Mouse (Mus musculus) hindbrain, embryonic 15.5 days (tissue): ENCODE results near the gene Cln3. TPM values are rescaled to one million over a fixed set of nuclear protein-coding genes. Genes with fewer than 3 reads are reported as not detected.

Experiments used
- ATAC-seq: fragments of 200-750 bp; cut with Nextera tagmentation; 2 replicates; pipeline ENCODE4 v1.8.0; 2017; ENCODE audit warnings: low read depth, moderate number of reproducible peaks, moderate TSS enrichment; ENCODE audit not compliant: low FRiP score
- H3K27ac ChIP-seq: fragments of 300-500 bp; sonication (generic); replicated peaks from 2 replicates; pipeline ENCODE4 v1.5.1; 2015; ENCODE audit warnings: mild to moderate bottlenecking, inconsistent platforms
- H3K27me3 ChIP-seq: fragments of 300-500 bp; sonication (generic); 2 replicates; pipeline ENCODE4 v1.6.1; 2015; ENCODE audit warnings: control low read depth, inconsistent platforms
- H3K36me3 ChIP-seq: fragments of 300-500 bp; sonication (generic); 2 replicates; pipeline ENCODE4 v1.6.1; 2015; ENCODE audit warnings: control low read depth, inconsistent platforms
- H3K4me1 ChIP-seq: fragments of 300-500 bp; sonication (generic); replicated peaks from 2 replicates; pipeline ENCODE4 v1.6.1; 2015; ENCODE audit warnings: control low read depth, inconsistent platforms
- H3K4me2 ChIP-seq: fragments of 300-500 bp; sonication (generic); 2 replicates; pipeline ENCODE4 v1.6.1; 2015; ENCODE audit warnings: moderate library complexity, mild to moderate bottlenecking, inconsistent platforms
- H3K4me3 ChIP-seq: fragments of 300-500 bp; sonication (generic); 2 replicates; pipeline ENCODE4 v1.5.1; 2015; ENCODE audit warnings: mild to moderate bottlenecking, inconsistent platforms
- H3K9ac ChIP-seq: fragments of 300-500 bp; sonication (generic); 2 replicates; pipeline ENCODE4 v1.6.1; 2015; ENCODE audit warnings: inconsistent platforms
- H3K9me3 ChIP-seq: fragments of 300-500 bp; sonication (generic); 2 replicates; pipeline ENCODE4 v1.6.1; 2016; ENCODE audit warnings: control low read depth, inconsistent platforms
- WGBS: fragments of 180-500 bp; shearing (Covaris S2); methylation state at CpG from one replicate; pipeline ENCODE4 v1.1.7; 2015; 5-methylcytosine and 5-hydroxymethylcytosine counted together
- microRNA-seq: library from miRNA; unstranded; fragments of <30 nt; microRNA quantifications from one replicate; pipeline ENCODE4, GENCODE M21; 2016
- polyA plus RNA-seq: library from polyadenylated mRNA; unstranded; fragments of >200 nt; fragmentation: Nextera tagmentation; extraction: Ambion mirVana; gene quantifications from 2 replicates; pipeline ENCODE4 v1.2.1, GENCODE M21; 2015

The Cln3 gene
- polyA plus RNA-seq, 1 experiment from 2014 or later: 37.2 TPM

- no peaks in the 10 kb centered on the region for H3K9me3 ChIP-seq
- H3K27me3 ChIP-seq: no peaks in the 10 kb centered on the region
- ATAC-seq: no peak
- H3K36me3 ChIP-seq: peaks cover 96% of the 10 kb centered on the region
- 95% methylated on average over 1 of the region's 1 CpGs for WGBS
- no peak overlapping the region for H3K27ac ChIP-seq
- no peak overlapping the region for H3K4me2 ChIP-seq
- no peak overlapping the region for H3K4me3 ChIP-seq
- H3K9ac ChIP-seq: no peak overlapping the region
- H3K4me1 ChIP-seq: no peaks in the 10 kb centered on the region
Measured at GRCm38 (mm10) chr7:126554796-126555195, 30.8 kb downstream of the Cln3 start.

- Histone ChIP-seq H3K9ac (no peak overlapping the region), H3K9me3 (no peaks in the 10 kb centered on the region), H3K4me2 (no peak overlapping the region), H3K4me3 (no peak overlapping the region), H3K27me3 (no peaks in the 10 kb centered on the region), H3K27ac (no peak overlapping the region), H3K36me3 (peaks cover 63% of the 10 kb centered on the region), H3K4me1 (no peaks in the 10 kb centered on the region)
- WGBS: 87% methylated on average over 2 of the region's 2 CpGs
- no peak for ATAC-seq
Measured at GRCm38 (mm10) chr7:126545631-126546030, 40.0 kb downstream of the Cln3 start.

GRCm38 (mm10) chr7:126541661-126542060, 44.0 kb downstream of the Cln3 start:
- H3K36me3 ChIP-seq: peaks cover 24% of the 10 kb centered on the region
- H3K27me3 ChIP-seq: peaks cover 6% of the 10 kb centered on the region
- H3K9ac ChIP-seq: no peak overlapping the region
- no peaks in the 10 kb centered on the region for H3K4me1 ChIP-seq
- WGBS: 71% methylated on average over 1 of the region's 1 CpGs
- H3K27ac ChIP-seq: no peak overlapping the region
- H3K4me3 ChIP-seq: no peak overlapping the region
- no peaks in the 10 kb centered on the region for H3K9me3 ChIP-seq
- H3K4me2 ChIP-seq: no peak overlapping the region
- no peak for ATAC-seq

- H3K27ac ChIP-seq: no peak overlapping the region
- H3K9me3 ChIP-seq: no peaks in the 10 kb centered on the region
- WGBS: 84% methylated on average over 5 of the region's 5 CpGs
- no peak overlapping the region for H3K4me2 ChIP-seq
- H3K9ac ChIP-seq: no peak overlapping the region
- H3K27me3 ChIP-seq: peaks cover 13% of the 10 kb centered on the region
- H3K4me1 ChIP-seq: peaks cover 10% of the 10 kb centered on the region
- H3K4me3 ChIP-seq: no peak overlapping the region
- ATAC-seq: no peak
- no peaks in the 10 kb centered on the region for H3K36me3 ChIP-seq
Measured at GRCm38 (mm10) chr7:126537820-126538585, 47.6 kb downstream of the Cln3 start.

- no peak for ATAC-seq
- Histone ChIP-seq H3K9me3 (no peaks in the 10 kb centered on the region), H3K36me3 (no peaks in the 10 kb centered on the region), H3K27ac (no peak overlapping the region), H3K27me3 (peaks cover 13% of the 10 kb centered on the region), H3K4me1 (peaks cover 10% of the 10 kb centered on the region), H3K4me3 (peak overlapping the region; percentile 48), H3K9ac (peak overlapping the region; percentile 45; the same call in 1 of the 2 replicates), H3K4me2 (peak overlapping the region; percentile 92)
- 56% methylated on average over 9 of the region's 9 CpGs for WGBS
Measured at GRCm38 (mm10) chr7:126536466-126536865, 49.2 kb downstream of the Cln3 start.

GRCm38 (mm10) chr7:126535766-126536165, 49.9 kb downstream of the Cln3 start:
- Histone ChIP-seq H3K9ac (peak overlapping the region; percentile 45), H3K27ac (no peak overlapping the region), H3K36me3 (no peaks in the 10 kb centered on the region), H3K4me3 (peak overlapping the region; percentile 48), H3K4me2 (peak overlapping the region; percentile 92), H3K27me3 (peaks cover 13% of the 10 kb centered on the region), H3K4me1 (peaks cover 10% of the 10 kb centered on the region), H3K9me3 (no peaks in the 10 kb centered on the region)
- ATAC-seq: no peak
- WGBS: 1% methylated on average over 28 of the region's 28 CpGs

- ATAC-seq: no peak
- WGBS: 77% methylated on average over 1 of the region's 1 CpGs
- H3K36me3 ChIP-seq: no peaks in the 10 kb centered on the region
- H3K9ac ChIP-seq: no peak overlapping the region
- no peak overlapping the region for H3K27ac ChIP-seq
- no peak overlapping the region for H3K4me2 ChIP-seq
- no peak overlapping the region for H3K4me3 ChIP-seq
- H3K27me3 ChIP-seq: peaks cover 13% of the 10 kb centered on the region
- H3K4me1 ChIP-seq: peaks cover 10% of the 10 kb centered on the region
- no peaks in the 10 kb centered on the region for H3K9me3 ChIP-seq
Measured at GRCm38 (mm10) chr7:126533434-126533833, 52.2 kb downstream of the Cln3 start.

- Histone ChIP-seq H3K36me3 (no peaks in the 10 kb centered on the region), H3K4me1 (peaks cover 5% of the 10 kb centered on the region), H3K9me3 (no peaks in the 10 kb centered on the region), H3K4me2 (peak overlapping the region; percentile 25), H3K9ac (peak overlapping the region; percentile 44; the same call in 1 of the 2 replicates), H3K4me3 (no peak overlapping the region), H3K27me3 (no peaks in the 10 kb centered on the region), H3K27ac (peak overlapping the region; percentile 78)
- ATAC-seq: no peak; the same call in 1 of the 2 replicates
- WGBS: 0% methylated on average over 1 of the region's 1 CpGs
Measured at GRCm38 (mm10) chr7:126528166-126528577, 57.4 kb downstream of the Cln3 start.

- Histone ChIP-seq H3K27ac (no peak overlapping the region), H3K4me1 (peaks cover 5% of the 10 kb centered on the region), H3K27me3 (no peaks in the 10 kb centered on the region), H3K9ac (no peak overlapping the region), H3K4me3 (no peak overlapping the region), H3K4me2 (no peak overlapping the region), H3K9me3 (no peaks in the 10 kb centered on the region), H3K36me3 (no peaks in the 10 kb centered on the region)
- WGBS: 83% methylated on average over 3 of the region's 3 CpGs
- no peak for ATAC-seq
Measured at GRCm38 (mm10) chr7:126523316-126523715, 62.3 kb downstream of the Cln3 start.

Small RNA genes lying within 50 kb of the gene (microRNA-seq; reads per million reads assigned to microRNA genes)
- 1.1 reads per million for gene Mir7059

Other genes starting within 250 kb of the Cln3 start
- gene Lat, start 216.2 kb downstream of the Cln3 start, polyA plus RNA-seq: 1.2 and 1.3 TPM in 2 replicates
- gene Spns1, start 208.4 kb downstream of the Cln3 start, polyA plus RNA-seq: 82.7 and 90.9 TPM in 2 replicates
- 2.7 and 3.5 TPM in 2 replicates for gene Nfatc2ip, start 189.1 kb downstream of the Cln3 start, polyA plus RNA-seq
- gene Cd19, start 170.9 kb downstream of the Cln3 start, polyA plus RNA-seq: 0.06 and 0.08 TPM in 2 replicates
- gene Rabep2, start 157.1 kb downstream of the Cln3 start, polyA plus RNA-seq: 22.8 and 24.2 TPM in 2 replicates
- gene Atp2a1, start 122.7 kb downstream of the Cln3 start, polyA plus RNA-seq: 0.55 and 0.71 TPM in 2 replicates
- 70.9 and 77.1 TPM in 2 replicates for gene Sh2b1, start 110.4 kb downstream of the Cln3 start, polyA plus RNA-seq
- gene Tufm, start 98.5 kb downstream of the Cln3 start, polyA plus RNA-seq: 126 and 130 TPM in 2 replicates
- gene Atxn2l, start 82.4 kb downstream of the Cln3 start, polyA plus RNA-seq: 68.6 and 75.7 TPM in 2 replicates
- 176 and 179 TPM in 2 replicates for gene Eif3c, start 19.4 kb downstream of the Cln3 start, polyA plus RNA-seq
- 0.46 and 0.52 TPM in 2 replicates for gene Apobr, start 875 bp downstream of the Cln3 start, polyA plus RNA-seq
- gene Il27, start 9.1 kb upstream of the Cln3 start, polyA plus RNA-seq: not detected in 2 replicates
- gene Nupr1, start 45.0 kb upstream of the Cln3 start, polyA plus RNA-seq: 11.7 and 14.9 TPM in 2 replicates
- 58.7 and 61.0 TPM in 2 replicates for gene Sgf29, start 63.5 kb upstream of the Cln3 start, polyA plus RNA-seq
- 7.3 and 10.5 TPM in 2 replicates for gene Sult1a1, start 90.6 kb upstream of the Cln3 start, polyA plus RNA-seq
- gene Bola2, start 109.6 kb upstream of the Cln3 start, polyA plus RNA-seq: 139 and 143 TPM in 2 replicates
- 16.2 and 16.7 TPM in 2 replicates for gene Slx1b, start 110.0 kb upstream of the Cln3 start, polyA plus RNA-seq
- 104 and 108 TPM in 2 replicates for gene Coro1a, start 122.0 kb upstream of the Cln3 start, polyA plus RNA-seq
- 107 and 115 TPM in 2 replicates for gene Mapk3, start 173.8 kb upstream of the Cln3 start, polyA plus RNA-seq
- 1.5 TPM in 2 replicates for gene Gdpd3, start 180.5 kb upstream of the Cln3 start, polyA plus RNA-seq
- 191 and 203 TPM in 2 replicates for gene Ypel3, start 191.1 kb upstream of the Cln3 start, polyA plus RNA-seq
- gene Tbx6, start 195.7 kb upstream of the Cln3 start, polyA plus RNA-seq: 0.62 and 0.75 TPM in 2 replicates
- gene Ppp4c, start 206.7 kb upstream of the Cln3 start, polyA plus RNA-seq: 174 and 176 TPM in 2 replicates
- gene Fam57b, start 211.9 kb upstream of the Cln3 start, polyA plus RNA-seq: 49.9 and 60.8 TPM in 2 replicates
- gene 4930451I11Rik, start 245.8 kb upstream of the Cln3 start, polyA plus RNA-seq: 0.43 TPM in 1 of 2 replicates, not detected in the other